Mouse (Mus musculus) cerebellum, postnatal 25 days (tissue): ENCODE measurements around the gene Fh1.

Experiments used
- DNase-seq, 2 experiments: peaks; one replicate each; pipeline ENCODE4 v3.0.0; 2021; ENCODE audit warnings: mixed read lengths in 2 of 2

The Fh1 gene

GRCm38 (mm10) chr1:175625257-175625879 lies at the start of gene Fh1:
Gene Fh1 (minus strand): TSS chr1:175625635.
- peak; percentile 94 to 95 for DNase-seq

GRCm38 (mm10) chr1:175675116-175675515 lies 49.7 kb upstream of the Fh1 start:
- DNase-seq: no peak

DNA sequence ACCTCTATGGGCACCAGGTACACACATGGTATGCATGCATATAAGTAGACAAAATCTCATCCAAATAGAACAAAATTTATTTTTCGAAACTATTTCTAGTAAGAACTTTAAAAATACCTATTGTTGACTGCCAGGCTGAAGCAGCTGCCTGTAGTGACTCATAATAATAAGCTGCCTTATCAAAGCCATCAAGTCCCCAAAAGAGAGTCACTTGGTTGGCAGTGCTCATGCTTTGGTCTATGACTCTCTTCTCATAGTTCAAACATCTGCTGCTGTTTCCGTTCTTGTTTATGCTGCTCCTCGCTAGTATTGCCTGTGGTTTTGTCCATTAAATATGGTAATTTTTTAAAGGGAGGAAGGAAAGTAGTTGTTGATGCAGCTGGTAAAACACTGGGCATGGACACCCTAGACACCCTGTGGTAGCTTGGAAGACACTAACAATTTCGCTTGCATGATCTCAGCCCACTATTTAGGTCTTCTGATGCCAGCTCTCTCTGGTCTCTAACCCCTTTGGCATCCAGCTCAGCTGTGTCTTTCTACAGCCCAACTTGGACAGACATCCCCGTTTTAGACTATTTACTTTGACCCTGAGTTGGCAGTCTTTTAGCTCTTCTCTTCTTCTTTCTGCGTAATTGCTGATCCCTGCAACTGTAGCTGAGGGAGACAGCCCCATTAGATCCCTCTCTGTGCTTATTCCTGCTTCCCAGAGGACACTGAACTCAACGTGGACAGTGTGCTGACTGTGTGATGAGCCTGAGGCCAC lies 48.3 kb upstream of the Fh1 start:
- DNase-seq: no peak

- DNase-seq: no peak
Observed at GRCm38 (mm10) chr1:175671626-175672025, 46.2 kb upstream of the Fh1 start.

- DNase-seq: no peak
Observed at GRCm38 (mm10) chr1:175670042-175670441, 44.6 kb upstream of the Fh1 start.

DNA sequence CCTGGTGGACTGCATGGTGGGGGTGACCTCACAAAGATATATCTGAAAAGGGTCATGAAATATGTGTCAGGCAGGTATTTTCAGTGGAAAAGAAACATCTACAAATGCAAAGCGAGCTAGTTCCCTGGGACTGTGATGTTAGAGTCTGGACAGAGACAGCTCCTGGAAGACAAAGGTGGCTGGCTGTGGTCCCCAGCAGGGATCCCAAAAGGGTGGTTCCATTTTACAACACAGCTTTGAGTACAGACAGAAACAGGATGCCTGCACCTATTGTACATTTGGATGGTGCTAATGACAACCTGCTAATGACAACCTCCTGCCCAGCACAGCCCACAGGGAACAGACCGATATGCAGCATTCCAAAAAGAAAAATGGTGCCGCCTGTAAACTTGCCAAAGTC lies 44.0 kb upstream of the Fh1 start:
- no peak for DNase-seq

GRCm38 (mm10) chr1:175668666-175669405 lies 43.4 kb upstream of the Fh1 start:
- DNase-seq: peak in 1 of 2 experiments; percentile 19

DNA sequence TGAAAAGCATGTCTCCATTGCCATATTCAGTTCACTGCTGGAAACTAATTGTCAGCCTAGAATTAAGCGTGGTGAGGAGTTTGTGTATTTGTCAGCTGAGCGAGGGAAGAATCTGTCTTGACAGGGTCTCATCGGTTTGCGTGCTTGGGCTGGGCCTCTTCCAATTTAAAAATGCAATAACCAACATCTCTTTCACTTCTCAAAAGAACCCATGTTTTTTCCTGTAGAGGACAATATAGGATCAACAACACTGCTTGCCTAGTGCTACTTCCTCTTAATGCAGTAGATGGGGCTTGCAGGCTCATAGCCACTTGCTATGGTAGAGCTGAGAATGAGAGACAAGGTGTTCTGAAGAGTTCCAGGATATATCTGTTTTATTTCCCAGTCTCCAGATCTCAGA lies 34.5 kb upstream of the Fh1 start:
- no peak for DNase-seq

- no peak for DNase-seq
Observed at GRCm38 (mm10) chr1:175648615-175649014, 23.2 kb upstream of the Fh1 start.

DNA sequence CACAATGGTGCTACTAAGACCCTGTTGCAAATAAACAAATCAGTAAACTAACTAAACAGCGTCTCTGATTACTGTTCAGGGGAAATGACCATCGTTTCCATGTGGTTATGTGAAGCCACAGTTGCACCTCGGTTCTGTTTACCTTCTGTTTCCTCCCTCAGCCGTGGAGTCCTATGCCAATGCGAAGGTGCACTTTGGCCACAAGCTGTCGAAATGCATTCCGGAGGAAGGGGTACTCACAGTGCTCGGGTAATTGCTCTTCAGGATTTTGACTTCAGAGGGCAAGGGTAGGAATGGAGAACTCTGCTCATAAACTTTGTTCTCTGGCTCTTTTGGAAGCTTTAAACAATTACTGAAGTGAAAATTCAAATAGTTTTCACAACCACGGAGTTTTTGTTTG lies 21.5 kb upstream of the Fh1 start:
- DNase-seq: no peak

DNA sequence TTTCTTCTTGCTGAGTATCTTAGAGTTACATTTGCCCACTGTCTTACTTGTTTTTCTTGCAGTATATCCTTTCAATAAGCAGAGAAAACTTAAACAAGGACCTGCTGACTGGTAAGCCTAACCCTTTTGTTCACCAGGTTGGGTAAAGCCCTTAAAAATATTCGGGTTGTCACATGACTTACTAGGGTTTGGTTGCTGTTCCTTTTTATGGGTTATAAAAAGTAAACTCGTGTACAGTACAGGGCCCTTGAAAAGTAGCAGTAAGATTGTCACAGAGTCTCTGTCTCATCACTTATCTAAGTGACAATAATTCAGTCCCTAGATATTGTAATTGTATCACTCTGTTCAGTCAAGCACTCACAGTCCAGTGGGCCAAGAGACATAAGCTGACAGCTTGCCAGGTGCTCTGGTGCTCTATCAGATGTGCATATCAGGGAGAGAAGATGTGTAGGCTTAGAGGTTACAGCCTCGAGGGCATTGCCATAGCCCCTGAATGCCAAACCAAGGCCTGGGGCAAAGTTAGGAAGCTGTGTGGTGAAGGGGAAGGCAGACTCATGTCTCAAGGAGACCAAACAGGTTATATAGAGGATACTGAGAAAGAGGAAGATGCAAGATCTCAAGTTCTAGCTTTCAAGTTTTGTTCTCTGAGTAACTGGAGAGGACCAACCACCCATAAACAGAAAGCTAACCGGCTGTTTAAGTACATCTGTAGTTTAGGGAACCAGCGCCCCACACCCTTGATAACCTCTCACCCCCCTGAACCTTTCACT lies 18.2 kb upstream of the Fh1 start:
- DNase-seq: no peak

DNA sequence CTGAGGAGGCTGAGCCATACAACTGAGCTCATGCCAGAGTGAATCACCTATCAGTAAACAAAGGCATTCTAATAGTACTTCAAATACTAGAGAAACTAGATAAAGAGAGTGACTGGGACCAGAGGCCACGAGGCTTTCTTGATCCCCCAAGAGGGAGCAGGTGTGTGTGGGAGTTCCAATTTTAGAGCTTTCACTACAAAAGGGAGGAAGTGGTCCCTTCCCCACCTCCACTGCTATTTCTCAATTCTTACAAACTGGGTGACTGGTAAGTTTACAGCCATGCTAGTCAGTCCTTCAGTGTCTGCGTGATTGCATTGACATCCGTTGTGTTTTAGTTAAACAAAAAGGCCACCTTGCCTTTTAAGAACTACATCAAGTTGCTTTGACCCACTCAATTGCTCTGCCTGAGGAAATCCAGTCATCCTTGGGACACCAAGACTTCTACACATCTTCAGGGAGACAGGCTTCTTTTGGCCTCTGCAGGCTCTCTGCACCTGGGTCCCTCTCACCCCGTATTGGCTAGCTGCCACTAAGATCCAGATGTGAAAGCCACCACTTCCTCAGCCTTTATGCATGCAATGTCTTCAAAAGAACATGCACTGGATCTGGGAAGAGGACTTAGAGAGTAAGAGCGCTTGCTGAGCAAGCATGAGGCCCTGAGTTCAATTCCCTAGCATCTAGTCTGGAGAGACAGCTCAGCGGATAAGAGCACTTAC lies 15.2 kb upstream of the Fh1 start:
- no peak for DNase-seq

DNA sequence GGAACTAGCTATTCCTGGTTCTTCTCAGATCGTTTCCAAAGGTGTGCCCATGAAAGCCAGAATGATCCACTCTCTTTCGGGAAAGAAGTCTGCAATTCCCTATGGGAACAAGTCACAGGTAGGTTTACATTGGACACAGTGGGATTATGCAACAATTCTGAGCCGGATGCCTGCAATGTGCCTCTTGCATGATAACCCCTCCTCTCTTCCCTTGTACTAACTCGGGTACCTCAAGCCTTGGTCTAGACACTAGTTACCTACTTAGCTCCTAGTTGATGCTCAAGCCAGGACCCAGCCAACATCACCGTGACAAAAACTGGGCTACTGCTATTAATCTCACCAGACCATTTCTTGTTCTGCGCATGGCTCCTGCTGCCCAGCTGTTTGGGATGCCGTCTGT lies 13.6 kb upstream of the Fh1 start:
- no peak for DNase-seq

- DNase-seq: no peak
Observed at GRCm38 (mm10) chr1:175637677-175638076, 12.2 kb upstream of the Fh1 start.

DNA sequence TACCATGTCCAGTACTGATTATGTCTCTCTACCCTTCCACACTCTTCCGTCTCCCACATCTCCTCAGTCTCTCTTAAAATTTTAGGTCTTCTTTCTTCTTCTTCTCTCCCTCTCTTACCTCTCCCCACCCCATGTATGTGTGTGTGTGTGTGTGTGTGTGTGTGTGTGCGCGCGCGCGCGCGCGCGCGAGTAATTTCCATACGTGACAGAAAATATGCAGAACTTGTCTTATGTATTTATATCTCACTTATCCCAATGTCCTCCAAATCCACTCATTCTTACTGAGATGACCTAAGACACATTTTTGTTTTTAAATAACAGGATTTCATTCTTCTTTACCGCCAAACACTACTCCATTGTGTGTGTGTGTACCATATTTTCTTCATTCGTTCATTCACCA lies 7.0 kb upstream of the Fh1 start:
- DNase-seq: no peak

- no peak for DNase-seq
Observed at GRCm38 (mm10) chr1:175631721-175632221, 6.3 kb upstream of the Fh1 start.

DNA sequence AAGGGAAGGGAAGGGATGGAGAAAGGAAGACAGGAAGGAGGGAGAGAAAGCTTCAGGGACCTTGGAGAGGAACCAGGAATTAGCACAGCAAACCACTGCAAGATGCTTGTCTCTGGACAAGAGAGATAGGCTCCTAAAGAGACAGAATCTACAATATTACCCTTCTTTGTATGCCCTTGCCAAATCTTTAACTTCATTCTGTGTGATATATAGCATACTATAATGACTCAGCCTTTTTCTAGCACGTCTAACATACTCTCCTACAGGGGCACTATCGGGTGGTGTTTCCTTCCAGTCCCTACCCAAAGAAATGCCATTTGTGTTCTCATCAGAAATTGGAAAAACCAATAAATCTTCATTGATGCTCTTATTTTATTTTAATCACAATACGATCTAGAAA lies 5.6 kb upstream of the Fh1 start:
- no peak for DNase-seq

- no peak for DNase-seq
Observed at GRCm38 (mm10) chr1:175630345-175630744, 4.9 kb upstream of the Fh1 start.

DNA sequence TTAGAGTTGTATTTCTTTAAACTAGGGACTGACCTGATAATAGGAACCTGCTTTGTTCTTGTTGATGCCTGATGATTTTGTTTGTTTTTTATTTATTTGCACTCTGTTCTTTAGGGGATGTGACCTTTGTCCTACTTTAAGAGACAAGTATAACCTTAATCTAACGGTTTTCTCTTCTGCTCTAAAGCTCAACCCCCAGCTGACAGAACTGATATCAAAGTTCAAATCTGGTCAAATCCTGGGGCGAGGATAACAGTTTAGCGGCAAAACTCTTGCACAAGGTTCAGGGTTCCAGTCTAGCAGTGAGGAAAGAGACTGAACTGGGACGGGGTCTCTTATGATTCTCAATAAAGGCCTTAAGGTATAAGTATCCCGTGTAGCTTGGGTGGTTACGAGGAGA lies 3.8 kb upstream of the Fh1 start:
- DNase-seq: no peak

DNA sequence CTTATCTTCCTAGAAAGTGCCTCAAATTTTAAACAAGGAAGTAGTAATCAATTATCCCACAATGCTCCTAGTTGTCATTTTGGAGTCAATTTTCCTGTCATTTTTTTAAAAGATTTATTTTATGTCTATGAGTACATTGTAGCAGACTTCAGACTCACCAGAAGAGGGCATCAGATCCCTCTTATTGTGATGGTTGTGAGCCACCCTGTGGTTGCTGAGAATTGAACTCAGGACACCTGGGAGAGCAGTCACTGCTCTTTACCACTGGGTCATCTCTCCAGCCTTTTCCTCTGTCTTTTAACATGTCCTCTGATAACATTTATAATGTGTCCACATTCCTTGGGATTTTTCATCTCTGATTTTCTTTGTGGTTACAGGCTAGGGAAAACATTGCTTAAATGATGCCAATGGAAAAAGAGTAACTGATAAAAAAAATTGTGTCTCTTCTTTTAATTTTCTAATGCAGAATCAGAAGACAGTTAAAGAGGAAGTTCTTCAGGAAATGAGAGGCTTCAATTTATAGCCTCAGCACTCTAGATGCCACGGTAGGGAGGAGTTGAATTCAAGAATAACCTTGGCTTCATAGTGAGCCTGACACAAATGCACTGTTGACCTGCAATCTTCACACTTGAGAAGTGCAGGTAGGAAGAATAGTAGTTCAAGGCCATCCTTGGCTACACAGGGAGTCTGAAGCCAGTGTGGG lies 706 bp upstream of the Fh1 start:
- peak in 1 of 2 experiments; percentile 47 for DNase-seq

DNA sequence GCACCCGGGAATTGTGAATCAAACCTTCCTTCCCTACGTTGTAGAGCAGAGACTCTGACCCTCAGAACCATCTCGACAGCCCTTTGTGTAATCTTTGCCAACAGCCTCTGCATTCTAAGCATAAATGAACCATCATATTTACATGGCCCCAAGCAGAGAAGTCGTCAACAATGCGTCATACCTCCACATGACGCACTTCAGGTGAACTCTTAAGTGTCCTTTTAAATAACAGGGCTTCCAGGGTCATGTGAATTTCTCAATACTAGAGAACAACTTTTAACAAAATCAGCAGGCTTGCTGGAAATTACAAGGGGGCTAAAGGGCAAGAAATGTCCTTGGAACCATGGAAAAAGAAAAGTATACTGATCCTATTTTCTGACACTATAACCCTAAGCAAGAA lies 1.8 kb downstream of the Fh1 start:
- DNase-seq: no peak
